Mouse (Mus musculus) stomach, postnatal 0 days (tissue): Measurements from ENCODE around the gene Gm6882. TPM values are rescaled to one million over a fixed set of nuclear protein-coding genes. Genes with fewer than 3 reads are reported as not detected.
"Not testable (repeated sequence)": the region's sequence is repeated elsewhere in the genome, so short reads cannot be mapped to it uniquely, and the experiment has no call there.

Source experiments
- ATAC-seq: fragments of 200-750 bp; cut with Nextera tagmentation; 2 replicates; pipeline ENCODE4 v1.8.0; 2017; ENCODE audit not compliant: low FRiP score, low TSS enrichment
- DNase-seq: peaks from one replicate; pipeline ENCODE4 v3.0.0-alpha.2; 2016; ENCODE audit warnings: low spot score
- H3K27ac ChIP-seq: fragments of 300-500 bp; sonication (generic); replicated peaks from 2 replicates; pipeline ENCODE4 v1.5.1; 2014; ENCODE audit warnings: mild to moderate bottlenecking, control low read depth
- H3K27me3 ChIP-seq: fragments of 300-500 bp; sonication (generic); 2 replicates; pipeline ENCODE4 v1.6.1; 2014; ENCODE audit warnings: low read length; ENCODE audit not compliant: control insufficient read depth, insufficient read depth
- H3K36me3 ChIP-seq: fragments of 300-500 bp; sonication (generic); 2 replicates; pipeline ENCODE4 v1.6.1; 2014; ENCODE audit warnings: low read length, mixed read lengths; ENCODE audit not compliant: control insufficient read depth, insufficient read depth
- H3K4me1 ChIP-seq: fragments of 300-500 bp; sonication (generic); replicated peaks from 2 replicates; pipeline ENCODE4 v1.6.1; 2014; ENCODE audit warnings: antibody characterized with exemption; ENCODE audit not compliant: control insufficient read depth, insufficient read depth
- H3K4me2 ChIP-seq: fragments of 300-500 bp; sonication (generic); replicated peaks from 2 replicates; pipeline ENCODE4 v1.6.1; 2014; ENCODE audit warnings: low read depth, mild to moderate bottlenecking, control low read depth, moderate library complexity
- H3K4me3 ChIP-seq: fragments of 300-500 bp; sonication (generic); 2 replicates; pipeline ENCODE4 v1.5.1; 2014; ENCODE audit warnings: low read depth, low read length, control low read depth
- H3K9ac ChIP-seq: fragments of 300-500 bp; sonication (generic); 2 replicates; pipeline ENCODE4 v1.6.1; 2014; ENCODE audit warnings: mild to moderate bottlenecking, low read length, control low read depth, mixed read lengths
- H3K9me3 ChIP-seq: fragments of 300-500 bp; sonication (generic); 2 replicates; pipeline ENCODE4 v1.6.1; 2016; ENCODE audit warnings: low read length; ENCODE audit not compliant: control insufficient read depth
- WGBS: fragments of 180-500 bp; shearing (Covaris S2); extraction: QIAGEN DNeasy Blood & Tissue Kit; methylation state at CpG from one replicate; pipeline ENCODE4 v1.1.7; 2014; 5-methylcytosine and 5-hydroxymethylcytosine counted together
- polyA plus RNA-seq: library from polyadenylated mRNA; unstranded; fragments of >200 nt; fragmentation: Nextera tagmentation; extraction: Ambion mirVana; gene quantifications from 2 replicates; pipeline ENCODE4 v1.2.1, GENCODE M21; 2015

Gene Gm6882
- not detected in 2 replicates for polyA plus RNA-seq

DNA sequence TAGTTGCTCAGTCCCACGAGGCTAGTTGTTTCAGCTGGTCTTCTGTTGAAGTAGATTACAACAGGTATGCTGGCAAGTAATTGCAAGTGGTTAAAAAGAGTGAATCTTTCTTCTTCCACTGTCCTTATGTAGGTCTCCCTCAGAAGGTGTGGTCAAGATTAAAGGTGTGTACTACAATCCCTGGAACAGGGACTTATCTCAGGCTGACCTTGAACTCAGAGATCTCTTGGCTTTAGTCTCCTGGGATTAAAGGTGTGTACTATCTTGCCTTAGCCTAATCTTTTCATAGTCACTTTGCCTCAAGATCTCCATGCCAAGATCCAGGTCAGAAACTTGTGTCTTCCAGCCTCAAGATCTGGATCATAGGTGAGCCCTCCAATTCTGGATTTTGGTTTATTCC is at the start of gene Gm6882:
TSS of gene Gm6882 (minus strand) at position 101 of the 400 bp plus-strand sequence.
- H3K4me2 ChIP-seq, DNase-seq, H3K27me3 ChIP-seq, H3K4me3 ChIP-seq, H3K36me3 ChIP-seq, H3K27ac ChIP-seq, H3K9ac ChIP-seq, H3K9me3 ChIP-seq, ATAC-seq, H3K4me1 ChIP-seq: not testable (repeated sequence)
- 16% methylated on average over 1 of the region's 1 CpGs for WGBS

Other genes starting within 250 kb of the Gm6882 start
- 0.08 TPM in 1 of 2 replicates, not detected in the other for gene Gm5157, start 242.3 kb downstream of the Gm6882 start, polyA plus RNA-seq
- not detected in 2 replicates for gene Vmn1r124, start 172.1 kb downstream of the Gm6882 start, polyA plus RNA-seq
- gene Vmn1r125, start 160.6 kb downstream of the Gm6882 start, polyA plus RNA-seq, result not detected in 2 replicates
- gene Vmn1r126, start 131.3 kb downstream of the Gm6882 start, polyA plus RNA-seq, result not detected in 2 replicates
- gene Vmn1r127, start 112.9 kb downstream of the Gm6882 start, polyA plus RNA-seq, result not detected in 2 replicates
- not detected in 2 replicates for gene Vmn1r128, start 83.4 kb downstream of the Gm6882 start, polyA plus RNA-seq
- gene Vmn1r129, start 71.5 kb downstream of the Gm6882 start, polyA plus RNA-seq, result not detected in 2 replicates
- gene Vmn1r130, start 79.0 kb upstream of the Gm6882 start, polyA plus RNA-seq, result not detected in 2 replicates
- not detected in 2 replicates for gene Vmn1r131, start 113.3 kb upstream of the Gm6882 start, polyA plus RNA-seq
- gene Vmn1r132, start 181.3 kb upstream of the Gm6882 start, polyA plus RNA-seq, result not detected in 2 replicates